Mouse (Mus musculus) lung, postnatal 25 days (tissue): Measurements from ENCODE around the gene Lamtor3.
A peak's percentile ranks its signal among the peaks of the same experiment; 100 is the strongest.
"Not testable (repeated sequence)": the region's sequence is repeated elsewhere in the genome, so short reads cannot be mapped to it uniquely, and the experiment has no call there.

Experiments
- DNase-seq: peaks from one replicate; pipeline ENCODE4 v3.0.0; 2022; ENCODE audit warnings: low spot score

Gene Lamtor3

DNA sequence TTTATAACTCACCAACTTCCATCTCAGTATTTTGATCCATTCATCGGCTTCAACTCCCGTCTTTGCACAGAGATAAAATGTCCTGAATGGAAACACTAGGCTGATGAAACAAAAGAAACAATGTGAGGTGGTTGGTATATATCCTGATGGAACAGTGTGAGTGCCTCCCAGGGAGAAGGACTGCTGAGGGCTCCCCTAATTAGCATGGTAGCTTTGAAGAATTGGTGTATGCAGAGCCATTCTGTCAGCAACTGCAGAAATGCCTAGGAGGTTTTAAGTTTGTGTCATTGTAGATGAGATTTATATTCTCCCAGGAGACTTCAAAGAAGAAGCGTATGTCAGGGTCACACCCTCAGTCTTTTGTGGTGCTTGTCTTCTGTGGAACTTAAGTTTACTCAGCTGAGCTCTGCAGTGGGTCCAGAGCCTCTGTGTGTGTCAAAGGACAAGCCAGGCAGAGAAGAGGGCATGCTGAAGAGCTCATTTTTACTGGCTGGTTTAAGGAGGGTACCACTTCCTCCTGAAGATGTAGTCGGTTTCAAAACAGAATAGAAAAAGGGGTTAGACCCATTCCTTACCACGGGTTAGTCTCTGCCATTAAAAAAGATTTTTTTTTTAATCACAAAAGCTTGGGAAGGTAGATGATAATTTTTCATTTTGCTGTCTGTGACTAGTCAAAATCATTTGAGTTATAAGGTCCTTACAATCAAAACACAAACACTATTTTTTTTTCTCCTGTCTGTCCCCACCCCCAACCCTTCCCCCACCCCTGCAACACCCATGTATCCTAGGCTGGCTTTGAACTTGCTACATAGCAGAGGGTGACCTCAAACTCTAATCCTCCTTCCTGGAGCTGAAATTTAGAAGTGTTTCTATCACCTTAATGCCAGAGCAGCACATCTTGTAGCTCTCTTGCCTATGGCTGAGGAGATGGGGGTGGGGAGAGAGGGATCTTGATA is 17.5 kb downstream of the Lamtor3 start:
- DNase-seq: no peak

DNA sequence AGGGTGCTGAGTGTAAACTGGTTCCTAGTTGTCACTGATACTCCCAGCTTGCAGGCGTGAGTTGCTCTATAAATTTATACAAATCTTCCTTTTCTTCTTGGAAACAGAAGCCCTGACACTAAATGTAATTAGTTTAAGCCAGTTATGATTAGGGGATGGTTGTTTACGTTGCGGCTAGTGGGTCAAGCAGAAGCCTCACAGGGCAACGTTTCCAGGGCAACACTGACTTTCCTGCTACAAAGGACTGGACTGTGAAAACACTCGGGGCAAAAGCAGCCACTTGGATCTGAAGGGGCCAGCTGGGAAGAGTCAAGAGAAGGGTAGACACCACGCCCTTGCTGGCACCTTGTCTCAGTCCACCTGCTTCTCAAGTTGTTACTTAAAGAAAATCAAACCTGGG is 18.2 kb downstream of the Lamtor3 start:
- no peak for DNase-seq

DNA sequence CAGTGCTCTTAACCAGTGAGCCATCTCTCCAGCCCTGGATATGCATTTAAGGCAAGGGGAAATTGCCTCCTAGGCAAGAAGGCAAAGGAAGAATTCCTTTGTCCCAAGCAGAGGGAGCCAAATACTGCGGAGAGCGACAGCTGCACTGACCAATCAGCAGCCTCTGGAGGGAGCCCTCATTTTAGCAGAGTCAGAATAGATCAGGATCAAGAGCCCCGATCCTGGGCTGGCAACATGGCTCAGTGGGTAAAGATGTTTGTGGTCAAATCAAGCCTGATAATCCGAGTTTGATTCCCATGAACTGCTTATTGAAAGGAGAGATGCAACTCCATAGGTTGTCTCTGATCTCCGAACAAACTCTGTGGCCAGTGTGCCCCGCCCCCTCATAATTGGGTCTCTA is 20.3 kb downstream of the Lamtor3 start:
- DNase-seq: peak; percentile 64

DNA sequence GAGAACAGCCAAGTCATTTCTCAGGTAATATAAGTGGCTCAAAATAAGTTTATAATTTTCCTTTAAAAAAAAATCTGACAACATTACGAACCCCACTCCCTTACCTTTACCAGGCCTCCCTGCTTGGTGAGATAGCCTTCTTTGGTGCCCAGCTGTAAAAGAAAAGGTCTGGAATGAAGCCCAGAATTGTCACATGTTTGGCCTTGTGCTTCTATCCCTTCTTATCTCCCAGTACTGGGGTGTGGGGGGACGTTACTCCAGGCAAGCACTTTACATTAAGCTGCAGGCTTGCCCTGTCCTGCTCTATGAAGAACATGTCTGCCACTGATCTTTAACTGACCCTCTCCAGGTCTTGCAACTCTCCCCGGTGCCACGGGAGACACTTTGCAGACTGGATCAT is 22.5 kb downstream of the Lamtor3 start:
- DNase-seq: no peak

DNA sequence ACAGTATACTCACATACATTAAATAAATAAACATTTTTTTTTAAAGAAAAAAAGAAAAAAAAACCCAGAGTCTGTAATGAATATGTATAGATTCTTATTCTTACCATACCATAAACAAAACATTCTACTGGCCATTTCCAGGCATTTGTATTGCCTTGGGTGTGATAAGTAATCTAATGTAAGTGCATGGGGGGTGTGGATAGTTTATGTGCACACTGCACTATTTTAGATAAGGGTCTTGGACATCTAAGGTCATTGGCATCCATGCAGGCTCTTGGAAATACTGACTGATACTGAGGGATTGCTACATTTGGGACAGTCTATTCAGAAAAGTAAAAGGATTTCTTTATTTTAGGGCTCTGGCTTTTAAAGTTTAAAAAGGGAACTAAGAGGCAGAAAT is 23.2 kb downstream of the Lamtor3 start:
- DNase-seq: no peak

DNA sequence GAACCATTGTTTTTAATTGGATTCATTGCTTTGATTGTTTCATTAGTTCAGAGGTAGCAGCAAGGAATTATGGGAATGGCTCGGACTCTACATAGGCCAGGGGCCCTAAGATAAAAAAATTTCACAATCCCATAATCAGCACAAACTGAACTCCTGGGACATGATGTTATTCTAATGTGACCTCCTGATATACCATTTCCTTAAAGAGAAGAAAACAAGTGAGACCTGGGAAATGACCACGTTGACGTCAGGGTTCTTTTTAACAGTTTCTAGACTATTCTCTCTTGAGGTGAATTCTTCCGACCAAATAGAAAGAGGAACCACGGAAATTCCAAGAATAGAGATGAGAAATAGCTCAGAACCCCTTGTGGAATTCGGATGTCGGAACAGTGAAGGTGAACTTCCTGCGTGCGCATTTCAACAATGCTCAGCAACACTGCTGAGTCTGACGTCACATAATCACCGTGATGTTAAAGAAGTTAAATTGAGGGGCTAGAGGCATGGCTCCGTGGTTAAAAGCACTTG is 23.9 kb downstream of the Lamtor3 start:
- DNase-seq: no peak

DNA sequence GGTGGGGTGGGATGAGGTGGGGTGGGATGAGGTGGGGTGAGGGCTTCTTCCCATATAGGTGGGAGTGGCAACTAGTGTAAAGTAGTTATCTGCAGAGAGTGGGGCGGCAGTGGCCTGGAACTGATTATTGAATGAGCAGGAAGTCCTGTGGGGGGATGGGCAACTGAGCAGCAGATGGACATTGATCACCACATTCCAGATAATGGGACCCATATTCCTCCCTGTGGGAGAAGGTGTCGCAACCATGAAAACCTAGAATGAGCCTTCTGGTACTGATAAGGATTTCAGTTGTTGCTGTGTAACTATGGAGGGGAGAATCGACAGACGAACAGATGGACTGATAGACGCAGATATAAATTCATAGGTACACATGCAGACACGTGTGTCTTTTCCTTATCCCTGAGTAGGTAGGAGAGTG is 25.4 kb downstream of the Lamtor3 start:
- DNase-seq: no peak

DNA sequence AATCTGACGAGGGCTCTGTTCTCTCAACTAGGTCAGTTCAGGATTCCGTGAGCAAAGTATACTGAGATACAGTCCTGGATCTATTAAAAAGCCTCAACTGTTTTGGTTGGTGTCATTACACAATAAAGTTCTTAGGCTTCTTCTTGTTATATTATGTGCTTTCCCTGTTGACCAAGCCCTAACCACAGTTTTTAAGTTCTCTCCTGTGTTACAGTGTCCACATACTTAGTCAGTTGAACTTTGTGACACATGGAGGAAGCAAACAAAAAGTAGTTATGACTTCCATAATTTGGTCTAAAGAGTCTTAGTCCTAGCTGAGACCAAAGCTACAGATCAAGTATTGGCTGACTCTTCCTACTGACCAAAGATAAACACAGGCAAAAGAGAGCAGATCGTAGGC is 28.5 kb downstream of the Lamtor3 start:
- DNase-seq: no peak

DNA sequence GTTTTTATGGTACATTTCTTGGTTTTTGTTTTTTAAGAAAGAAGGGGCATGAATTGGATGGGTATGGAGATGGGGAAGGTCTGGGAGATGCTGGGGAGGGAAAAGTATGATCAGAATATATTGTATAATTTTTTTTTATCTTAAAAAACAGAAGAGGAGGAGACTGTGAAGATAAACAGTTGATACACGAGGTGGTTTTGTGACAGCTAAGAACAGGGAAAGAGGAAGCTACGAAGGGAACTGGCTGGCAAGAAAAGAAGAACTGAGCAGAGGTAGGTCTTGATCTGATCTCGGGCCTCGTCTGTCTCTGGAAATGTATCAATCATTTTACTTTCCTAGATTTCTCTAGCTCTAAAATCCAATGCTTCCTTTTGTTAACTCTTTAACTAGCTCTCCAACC is 29.2 kb downstream of the Lamtor3 start:
- peak; percentile 45 for DNase-seq

DNA sequence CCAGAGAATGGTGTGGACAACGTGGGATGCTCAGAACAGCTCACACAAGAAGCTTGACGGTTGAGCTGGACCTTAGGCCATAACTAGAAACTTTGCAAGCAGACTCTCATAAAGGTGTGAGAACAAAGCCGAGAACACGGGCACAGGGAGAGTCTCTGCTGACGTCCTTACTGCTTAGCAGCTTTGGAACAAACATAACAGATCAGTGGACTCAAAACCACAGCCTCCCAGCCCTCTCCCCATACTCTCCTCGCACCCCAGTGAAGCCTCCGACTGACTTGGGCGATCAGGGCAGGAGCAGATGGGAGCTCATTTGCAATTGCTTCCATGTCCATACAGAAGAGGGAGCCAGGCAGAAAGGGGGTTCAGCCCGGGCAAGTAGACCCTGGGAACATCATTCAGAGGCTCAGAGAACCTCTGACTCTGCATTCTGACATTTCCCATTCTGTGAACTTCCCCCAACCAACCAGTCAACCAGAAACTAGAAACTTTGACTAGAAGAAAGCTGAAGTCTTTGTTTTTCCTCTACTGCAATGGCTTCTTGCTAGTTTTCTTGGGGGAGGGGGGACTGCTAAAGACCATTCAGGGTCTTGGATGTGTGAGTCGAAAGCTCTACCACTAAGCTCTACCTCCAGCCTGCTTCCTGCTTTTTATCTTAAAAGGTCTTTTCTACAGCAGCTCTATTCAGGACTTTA is 32.0 kb downstream of the Lamtor3 start:
- DNase-seq: no peak

DNA sequence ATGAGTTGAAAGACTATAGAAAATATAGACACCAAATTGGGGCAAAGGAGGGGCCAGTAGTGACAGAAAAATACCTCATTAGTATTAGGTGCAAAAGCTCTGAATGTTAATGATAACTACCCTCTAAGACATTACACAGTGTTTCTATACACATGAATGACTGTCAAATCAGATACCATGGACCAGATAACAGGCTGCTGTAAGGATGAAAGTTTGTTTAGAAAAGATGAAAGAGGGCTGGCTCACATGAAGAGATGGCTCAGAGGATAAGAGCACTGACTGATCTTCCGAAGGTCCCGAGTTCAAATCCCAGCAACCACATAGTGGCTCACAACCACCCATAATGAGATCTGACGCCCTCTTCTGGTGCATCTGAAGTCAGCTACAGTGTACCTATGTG is 33.0 kb downstream of the Lamtor3 start:
- DNase-seq: not testable (repeated sequence)

DNA sequence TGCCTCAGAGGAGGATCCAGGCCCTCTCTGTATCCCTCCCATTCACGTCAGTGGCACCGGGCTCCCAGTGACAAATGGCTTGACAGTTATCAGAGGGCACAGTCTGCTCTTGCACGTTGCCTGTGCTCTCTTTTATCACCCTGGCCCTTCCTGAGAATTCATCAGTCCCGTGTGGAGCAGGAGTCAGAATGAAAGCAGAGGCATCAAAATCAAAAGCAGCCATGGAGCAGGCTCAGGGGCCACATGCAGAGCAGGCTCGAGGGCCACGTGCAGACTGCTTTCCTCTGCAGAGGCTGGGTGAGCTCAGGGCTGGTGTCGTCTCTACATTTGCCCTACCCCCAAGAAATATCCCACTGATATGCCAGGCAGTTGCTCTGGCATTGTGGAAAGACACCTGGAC is 33.5 kb downstream of the Lamtor3 start:
- no peak for DNase-seq

DNA sequence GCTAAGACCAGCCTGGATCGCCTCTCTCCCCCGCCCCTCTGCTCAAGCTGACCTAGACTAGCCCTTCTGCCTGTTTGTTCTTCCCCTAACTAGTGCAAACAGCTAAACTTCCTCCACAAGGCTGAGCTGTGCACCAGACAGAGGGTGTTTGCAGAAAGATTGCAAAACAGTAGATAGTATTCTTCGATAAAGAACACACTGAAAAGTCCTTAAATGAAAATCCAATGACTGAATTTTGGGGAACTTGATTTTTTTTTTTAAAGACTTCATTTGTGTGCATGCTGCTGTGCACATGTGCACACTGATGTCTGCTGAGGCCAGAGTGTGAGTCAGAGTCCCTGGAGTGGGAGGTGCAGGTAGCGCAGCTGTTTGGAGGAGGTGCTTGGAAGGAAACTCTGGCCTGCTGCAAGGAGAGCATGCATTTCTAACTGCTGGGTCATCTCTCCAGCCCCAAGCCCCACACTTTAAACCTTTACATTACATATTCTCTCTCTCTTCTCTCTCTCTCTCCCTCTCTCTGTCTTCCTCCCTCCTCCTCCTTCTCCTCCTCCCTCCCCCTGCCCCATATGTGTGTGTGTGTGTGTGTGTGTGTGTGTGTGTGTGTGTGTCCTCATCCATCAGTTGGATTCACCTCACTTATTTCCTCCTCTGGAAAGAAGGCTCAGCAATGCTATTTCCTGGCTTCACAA is 34.1 kb downstream of the Lamtor3 start:
- DNase-seq: peak; percentile 48

DNA sequence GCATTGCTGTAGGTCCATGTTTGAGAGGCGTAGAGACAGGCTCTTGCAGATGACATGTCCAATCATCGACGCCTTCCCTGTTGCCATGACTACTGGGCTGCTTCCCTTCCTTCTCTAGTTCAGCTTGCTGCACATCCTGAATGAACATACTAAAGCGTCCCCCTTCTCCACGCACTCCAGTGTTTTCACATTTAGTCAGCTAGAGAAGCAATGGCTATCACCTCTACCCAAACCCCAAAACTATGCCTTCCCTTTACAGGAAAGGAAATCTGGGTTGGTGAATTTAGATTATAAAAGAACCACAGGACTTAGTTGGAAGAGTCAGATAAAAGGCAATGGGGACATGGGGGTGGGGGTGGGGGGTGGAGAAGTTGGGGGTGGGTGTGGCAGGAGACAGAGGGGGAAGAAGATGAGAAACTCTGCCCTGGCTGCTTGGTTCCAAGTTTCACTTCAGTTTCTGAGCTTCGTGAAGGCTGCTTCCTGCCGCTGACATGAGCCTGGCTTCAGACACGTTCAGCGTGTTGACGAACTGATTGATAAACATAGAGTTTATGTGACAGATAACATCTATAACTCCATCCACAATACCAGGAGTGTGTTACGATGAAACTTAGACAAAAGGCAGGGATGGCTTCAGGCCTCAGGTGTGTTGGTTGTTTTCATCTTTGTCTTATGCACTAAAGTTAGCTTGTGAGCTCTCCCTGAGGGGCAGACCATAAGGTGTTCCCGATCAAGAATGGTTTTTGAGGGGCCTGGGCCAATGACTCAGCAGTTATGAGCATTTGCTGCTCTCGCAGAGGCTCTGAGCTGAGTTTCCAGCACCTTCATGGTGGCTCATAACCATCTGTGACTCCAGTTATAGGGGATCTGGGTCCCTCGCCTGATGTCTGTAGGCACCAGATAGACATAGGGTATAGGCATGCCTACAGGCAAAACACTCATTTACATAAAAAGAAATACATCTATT is 34.9 kb downstream of the Lamtor3 start:
- peak; percentile 56 for DNase-seq

DNA sequence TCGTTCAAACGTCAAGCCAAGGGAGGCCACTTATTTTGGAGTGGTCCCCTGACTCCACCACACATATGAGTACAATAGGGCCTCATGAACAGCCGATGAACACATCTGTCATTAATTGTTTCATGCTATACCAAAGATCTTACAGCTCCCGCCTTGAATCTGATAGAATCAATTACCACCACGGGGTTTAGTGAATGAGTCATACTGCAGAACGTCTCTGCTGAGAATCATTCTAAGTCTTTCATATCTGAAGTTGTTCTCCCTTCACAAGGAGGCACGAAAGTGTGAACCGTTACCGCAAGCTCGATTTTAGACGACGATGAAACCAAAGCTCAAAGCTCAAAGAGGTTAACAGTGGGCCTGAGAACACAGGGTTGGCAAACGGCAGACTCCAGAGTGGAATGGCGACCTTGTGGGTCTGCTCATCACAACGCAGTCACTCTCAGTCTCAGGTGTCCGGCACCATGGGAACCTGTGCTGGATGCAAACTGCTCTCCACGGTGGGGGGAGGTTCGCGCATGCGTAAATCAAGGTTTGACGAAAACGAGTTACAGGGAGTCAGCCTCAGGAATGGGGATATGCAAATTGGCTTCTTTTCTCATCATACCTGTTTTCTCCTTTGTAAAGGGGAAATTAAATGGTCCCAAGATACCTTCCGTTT is 36.1 kb downstream of the Lamtor3 start:
- DNase-seq: no peak

DNA sequence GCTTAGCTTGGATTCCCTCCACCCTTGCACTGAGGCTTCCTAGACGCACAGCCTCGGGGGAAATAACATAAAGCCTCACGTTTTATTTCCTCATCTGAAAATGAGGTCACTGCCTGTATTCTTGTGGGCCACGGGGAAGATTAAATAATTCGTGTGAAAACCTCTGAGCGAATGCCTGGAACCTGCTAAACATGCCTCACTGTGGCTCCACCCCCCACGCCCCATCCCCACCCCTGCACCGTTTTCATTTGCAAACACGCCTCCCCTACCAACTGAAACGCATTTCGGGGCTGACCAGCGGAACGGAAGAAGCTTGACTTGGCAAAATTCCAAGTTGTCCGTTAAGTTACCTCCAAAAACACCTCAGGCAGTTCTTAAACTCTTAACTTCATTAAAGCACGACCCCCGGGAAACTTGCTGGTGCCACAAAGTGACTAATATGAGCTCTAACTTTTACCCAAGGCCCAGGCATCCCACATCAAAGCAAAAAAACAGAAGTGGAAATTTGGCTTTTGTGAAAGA is 37.3 kb downstream of the Lamtor3 start:
- DNase-seq: no peak

DNA sequence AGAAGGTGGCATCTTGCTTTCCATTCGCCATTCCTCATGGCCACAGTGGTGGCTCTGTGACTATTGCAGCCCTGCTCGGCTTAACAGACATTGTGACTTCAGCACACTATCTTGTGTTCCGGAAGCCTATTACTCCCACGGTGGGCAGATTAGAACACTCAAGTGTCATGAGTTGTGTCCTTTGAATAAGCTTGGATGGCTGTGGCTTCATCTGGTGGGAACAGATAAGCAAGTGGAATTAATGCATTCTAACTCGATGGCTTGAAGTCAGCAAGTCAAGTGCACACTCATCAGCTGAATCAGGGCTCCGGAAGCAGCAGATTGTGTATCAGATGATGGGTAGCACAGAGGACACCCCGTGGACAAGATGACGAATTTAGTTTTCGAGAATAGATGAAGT is 39.6 kb downstream of the Lamtor3 start:
- no peak for DNase-seq

DNA sequence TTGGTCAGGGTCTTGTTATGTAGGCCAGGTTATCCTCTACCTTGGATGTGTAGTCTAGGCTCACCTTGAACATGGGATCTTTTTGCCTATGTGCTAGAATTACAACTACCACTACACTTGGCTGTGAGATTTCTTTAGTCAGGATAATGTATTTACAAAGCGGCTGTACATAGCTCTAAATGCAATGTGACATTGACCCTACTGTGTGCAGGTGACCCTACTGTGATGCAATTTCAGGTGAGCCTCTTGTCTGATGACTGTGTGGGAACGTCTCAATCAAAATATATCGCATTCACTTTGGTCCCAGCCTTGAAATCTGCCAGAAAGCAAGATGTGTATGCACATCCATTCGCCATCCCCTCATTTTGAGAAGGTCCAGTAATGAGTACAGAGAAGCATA is 40.0 kb downstream of the Lamtor3 start:
- no peak for DNase-seq

DNA sequence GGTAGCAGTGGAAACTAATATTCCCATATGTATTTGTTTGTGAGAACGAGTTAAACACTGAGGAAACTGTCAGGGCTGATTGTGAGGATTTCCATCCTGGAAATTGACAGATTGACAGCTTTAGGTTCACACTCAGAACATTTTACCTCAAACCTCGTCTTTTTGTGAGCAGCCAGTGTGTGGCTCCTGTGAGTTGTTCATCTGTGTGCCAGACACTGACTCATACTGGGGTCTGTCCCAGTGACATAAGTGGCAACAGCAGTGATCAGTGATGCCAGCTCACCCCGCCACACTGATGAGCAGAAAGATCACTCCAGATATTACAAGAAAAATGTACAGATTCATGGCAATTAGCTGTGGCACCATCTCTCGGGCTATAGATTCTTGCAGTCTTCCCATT is 41.1 kb downstream of the Lamtor3 start:
- no peak for DNase-seq

DNA sequence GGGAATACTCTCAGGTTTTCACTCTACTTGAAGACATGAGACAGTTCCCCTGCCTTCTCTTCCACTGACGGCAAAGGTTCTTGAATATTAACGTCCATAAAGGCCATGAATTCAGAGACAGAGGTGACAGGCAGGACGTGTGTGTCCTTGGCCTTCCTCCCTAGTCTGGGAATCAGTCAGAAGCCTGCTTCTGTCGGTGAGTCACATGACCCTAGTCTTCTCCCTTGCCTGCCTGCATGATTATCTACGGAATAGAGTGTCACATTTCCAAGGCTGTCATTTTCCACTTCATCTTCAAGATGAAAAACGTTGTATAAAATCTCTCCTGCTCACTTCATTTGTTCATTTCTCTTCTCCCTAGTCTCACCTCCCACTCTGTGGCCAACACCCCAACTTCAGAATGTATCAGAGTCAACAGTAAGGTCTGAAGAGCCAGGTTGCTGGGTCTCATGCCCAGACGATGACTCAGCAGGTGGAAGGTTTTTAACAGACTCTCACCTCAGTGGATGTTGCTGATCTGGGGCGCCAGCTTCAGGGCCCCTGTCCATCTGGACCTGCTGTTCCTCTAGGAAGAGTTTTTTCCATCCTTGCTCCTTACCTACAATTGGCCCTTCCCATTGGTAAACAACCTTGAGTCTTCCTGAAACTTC is 43.6 kb downstream of the Lamtor3 start:
- DNase-seq: no peak
